Mouse (Mus musculus) intestine, postnatal 0 days (tissue): ENCODE results near the gene Sln. TPM values are rescaled to one million over a fixed set of nuclear protein-coding genes. Genes with fewer than 3 reads are reported as not detected.

Source experiments
- ATAC-seq: fragments of 200-750 bp; cut with Nextera tagmentation; 2 replicates; pipeline ENCODE4 v1.8.0; 2017; ENCODE audit warnings: mild to moderate bottlenecking, moderate TSS enrichment, moderate library complexity
- H3K27ac ChIP-seq: fragments of 300-500 bp; sonication (generic); 2 replicates; pipeline ENCODE4 v1.5.1; 2014; ENCODE audit warnings: mild to moderate bottlenecking, low read depth, low read length, moderate library complexity
- H3K27me3 ChIP-seq: fragments of 300-500 bp; sonication (generic); replicated peaks from 2 replicates; pipeline ENCODE4 v1.6.1; 2014; ENCODE audit warnings: low read length, mixed read lengths; ENCODE audit not compliant: control insufficient read depth, insufficient read depth
- H3K36me3 ChIP-seq: fragments of 300-500 bp; sonication (generic); 2 replicates; pipeline ENCODE4 v1.6.1; 2014; ENCODE audit warnings: mild to moderate bottlenecking, moderate library complexity; ENCODE audit not compliant: control insufficient read depth, insufficient read depth
- H3K4me1 ChIP-seq: fragments of 300-500 bp; sonication (generic); replicated peaks from 2 replicates; pipeline ENCODE4 v1.6.1; 2014; ENCODE audit warnings: antibody characterized with exemption, low read length, mixed read lengths; ENCODE audit not compliant: control insufficient read depth, insufficient read depth
- H3K4me2 ChIP-seq: fragments of 300-500 bp; sonication (generic); replicated peaks from 2 replicates; pipeline ENCODE4 v1.6.1; 2014; ENCODE audit warnings: low read depth, mild to moderate bottlenecking, moderate library complexity
- H3K4me3 ChIP-seq: fragments of 300-500 bp; sonication (generic); 2 replicates; pipeline ENCODE4 v1.5.1; 2014; ENCODE audit warnings: low read depth, low read length
- H3K9ac ChIP-seq: fragments of 300-500 bp; sonication (generic); 2 replicates; pipeline ENCODE4 v1.6.1; 2014; ENCODE audit warnings: mild to moderate bottlenecking, low read depth, low read length
- H3K9me3 ChIP-seq: fragments of 300-500 bp; sonication (generic); 2 replicates; pipeline ENCODE4 v1.6.1; 2016; ENCODE audit warnings: mixed run types; ENCODE audit not compliant: control insufficient read depth
- CTCF ChIP-seq: sonication (generic); IDR thresholded peaks from 2 replicates; pipeline ENCODE4 v1.5.1; 2016; ENCODE audit warnings: low read depth, mild to moderate bottlenecking, control low read depth, antibody characterized with exemption, moderate library complexity
- WGBS: fragments of 180-500 bp; shearing (Covaris S2); extraction: QIAGEN DNeasy Blood & Tissue Kit; methylation state at CpG from one replicate; pipeline ENCODE4 v1.1.7; 2014; 5-methylcytosine and 5-hydroxymethylcytosine counted together
- polyA plus RNA-seq: library from polyadenylated mRNA; unstranded; fragments of >200 nt; fragmentation: Nextera tagmentation; extraction: Ambion mirVana; gene quantifications from 2 replicates; pipeline ENCODE4 v1.2.1, GENCODE M21; 2015

Gene Sln
- 0.31 TPM in 1 of 2 replicates, not detected in the other for polyA plus RNA-seq

- Histone ChIP-seq H3K9me3 (no peaks in the 10 kb centered on the region), H3K36me3 (no peaks in the 10 kb centered on the region), H3K4me2 (no peak within 1 kb of the TSS), H3K27ac (no peak within 1 kb of the TSS), H3K4me3 (no peak within 1 kb of the TSS), H3K27me3 (no peaks in the 10 kb centered on the region), H3K4me1 (no peaks in the 10 kb centered on the region), H3K9ac (no peak within 1 kb of the TSS)
- no peak for TF ChIP-seq CTCF
- 75% methylated on average over 4 of the region's 4 CpGs for WGBS
- no peak for ATAC-seq
Measured at GRCm38 (mm10) chr9:53849864-53850263, at the start of gene Sln. Gene Sln (plus strand): TSS chr9:53850164.

DNA sequence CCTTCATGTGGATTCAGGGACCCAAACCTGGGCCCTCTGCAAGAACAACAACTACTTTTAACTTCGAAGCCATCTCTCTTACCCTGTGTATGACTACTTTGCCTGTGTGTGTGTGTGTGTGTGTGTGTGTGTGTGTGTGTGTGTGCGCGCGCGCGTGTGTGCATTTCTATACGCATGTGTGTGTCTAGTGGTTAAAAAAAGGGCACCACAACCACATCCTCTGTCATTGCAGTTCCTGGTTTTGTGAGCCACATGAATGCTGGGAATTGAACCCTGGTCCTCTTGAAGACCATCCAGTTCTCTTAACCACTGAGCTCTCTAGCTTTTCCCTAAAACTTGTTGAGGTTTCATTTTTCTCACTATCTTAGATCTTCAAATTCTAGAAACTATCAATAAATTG, 47.0 kb upstream of the Sln start:
- H3K27ac ChIP-seq: no peak overlapping the region
- no peak overlapping the region for H3K4me3 ChIP-seq
- 94% methylated on average over 7 of the region's 7 CpGs for WGBS
- TF ChIP-seq CTCF: no peak
- ATAC-seq: no peak
- peaks cover 7% of the 10 kb centered on the region; the same call in 1 of the 2 replicates for H3K36me3 ChIP-seq
- no peaks in the 10 kb centered on the region for H3K4me1 ChIP-seq
- no peak overlapping the region for H3K9ac ChIP-seq
- H3K27me3 ChIP-seq: no peaks in the 10 kb centered on the region
- H3K9me3 ChIP-seq: no peaks in the 10 kb centered on the region
- H3K4me2 ChIP-seq: no peak overlapping the region

- Histone ChIP-seq H3K27ac (no peak overlapping the region), H3K36me3 (no peaks in the 10 kb centered on the region), H3K27me3 (no peaks in the 10 kb centered on the region), H3K4me1 (no peaks in the 10 kb centered on the region), H3K4me2 (no peak overlapping the region), H3K4me3 (no peak overlapping the region), H3K9ac (no peak overlapping the region), H3K9me3 (no peaks in the 10 kb centered on the region)
- ATAC-seq: no peak
- WGBS: 41% methylated on average over 7 of the region's 7 CpGs
- no peak for TF ChIP-seq CTCF
Measured at GRCm38 (mm10) chr9:53806496-53807086, 43.4 kb upstream of the Sln start.

- H3K9me3 ChIP-seq: no peaks in the 10 kb centered on the region
- 52% methylated on average over 6 of the region's 6 CpGs for WGBS
- H3K4me2 ChIP-seq: no peak overlapping the region
- 0 out of 2 replicates have a peak, but pooled peaks cover 2% of the 10 kb centered on the region for H3K4me1 ChIP-seq
- H3K4me3 ChIP-seq: no peak overlapping the region
- H3K27me3 ChIP-seq: no peaks in the 10 kb centered on the region
- no peak for TF ChIP-seq CTCF
- no peak overlapping the region for H3K9ac ChIP-seq
- peak overlapping the region; percentile 41 for H3K27ac ChIP-seq
- peak; percentile 95 for ATAC-seq
- H3K36me3 ChIP-seq: no peaks in the 10 kb centered on the region
Measured at GRCm38 (mm10) chr9:53813418-53813817, 36.5 kb upstream of the Sln start.

GRCm38 (mm10) chr9:53818760-53819159, 31.2 kb upstream of the Sln start:
- Histone ChIP-seq H3K4me1 (0 out of 2 replicates have a peak, but pooled peaks cover 2% of the 10 kb centered on the region), H3K4me2 (no peak overlapping the region), H3K27ac (no peak overlapping the region), H3K36me3 (no peaks in the 10 kb centered on the region), H3K27me3 (no peaks in the 10 kb centered on the region), H3K9ac (no peak overlapping the region), H3K9me3 (no peaks in the 10 kb centered on the region), H3K4me3 (no peak overlapping the region)
- WGBS: 39% methylated on average over 4 of the region's 4 CpGs
- peak; percentile 92 for TF ChIP-seq CTCF
- ATAC-seq: peak; percentile 31; the same call in 1 of the 2 replicates

DNA sequence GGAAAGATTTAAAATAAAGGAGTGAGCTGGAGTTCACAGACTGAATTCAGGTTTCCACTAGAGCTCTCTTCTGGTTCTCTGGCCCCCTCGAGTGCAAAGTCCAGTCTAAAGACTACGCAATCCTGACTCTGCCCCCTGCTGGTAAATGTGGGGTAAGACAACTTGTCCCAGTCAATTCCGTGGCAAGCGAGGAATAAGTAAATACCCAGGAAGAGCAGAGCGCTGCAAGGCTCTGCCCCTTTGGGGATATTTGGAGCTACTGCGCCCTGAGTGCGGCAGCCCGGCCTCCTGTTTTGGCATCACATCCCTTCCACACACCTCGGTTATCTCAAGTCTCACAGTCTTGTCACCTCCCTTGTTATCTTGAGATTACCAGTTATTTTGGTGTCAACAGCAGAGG, 24.6 kb upstream of the Sln start:
- H3K9me3 ChIP-seq: no peaks in the 10 kb centered on the region
- H3K36me3 ChIP-seq: no peaks in the 10 kb centered on the region
- no peak overlapping the region for H3K4me3 ChIP-seq
- 0 out of 2 replicates have a peak, but pooled peaks cover 4% of the 10 kb centered on the region for H3K27me3 ChIP-seq
- TF ChIP-seq CTCF: peak; percentile 87
- H3K4me1 ChIP-seq: no peaks in the 10 kb centered on the region
- 8% methylated on average over 9 of the region's 9 CpGs for WGBS
- peak; percentile 62 for ATAC-seq
- H3K9ac ChIP-seq: no peak overlapping the region
- no peak overlapping the region for H3K4me2 ChIP-seq
- no peak overlapping the region for H3K27ac ChIP-seq
